Mouse (Mus musculus) G1E-ER4 (cell line): Measurements from ENCODE around the gene Zfp346. TPM values are rescaled to one million over a fixed set of nuclear protein-coding genes. Genes with fewer than 3 reads are reported as not detected.

Experiments used
- GATA1 ChIP-seq: IDR thresholded peaks from one replicate; pipeline ENCODE4 v1.8.0; 2012; ENCODE audit warnings: low read length, inconsistent platforms
- polyA plus RNA-seq: library from polyadenylated mRNA; stranded (reverse); fragments of >175 nt; gene quantifications from 2 replicates; pipeline ENCODE4 v1.2.3, GENCODE M21; 2012

The Zfp346 gene
- polyA plus RNA-seq, 1 experiment = 16.8 TPM

DNA sequence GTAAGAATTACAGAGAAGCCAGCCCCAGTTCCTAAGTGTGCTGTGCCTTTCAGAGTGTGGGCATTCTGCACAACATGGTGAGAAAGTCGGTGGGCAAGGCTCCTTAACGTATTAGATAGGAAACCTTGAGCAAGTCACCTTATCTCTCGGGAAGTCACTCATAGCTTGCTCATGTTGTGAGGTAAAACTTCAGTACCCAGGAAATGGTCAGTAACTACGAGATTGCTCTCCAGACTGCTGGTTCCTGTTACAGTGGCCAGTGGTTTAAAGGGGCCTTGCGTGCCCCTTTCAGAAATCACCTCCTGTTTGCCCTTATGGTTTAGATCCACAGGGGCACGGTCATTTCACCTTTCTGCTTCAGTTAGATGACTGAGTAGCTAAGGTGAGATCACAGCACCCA lies 9.3 kb downstream of the Zfp346 start:
- no peak for TF ChIP-seq GATA1

- TF ChIP-seq GATA1 = no peak
These were observed 19.8 kb downstream of the Zfp346 start for GRCm38 (mm10) chr13:55124903-55125302.

DNA sequence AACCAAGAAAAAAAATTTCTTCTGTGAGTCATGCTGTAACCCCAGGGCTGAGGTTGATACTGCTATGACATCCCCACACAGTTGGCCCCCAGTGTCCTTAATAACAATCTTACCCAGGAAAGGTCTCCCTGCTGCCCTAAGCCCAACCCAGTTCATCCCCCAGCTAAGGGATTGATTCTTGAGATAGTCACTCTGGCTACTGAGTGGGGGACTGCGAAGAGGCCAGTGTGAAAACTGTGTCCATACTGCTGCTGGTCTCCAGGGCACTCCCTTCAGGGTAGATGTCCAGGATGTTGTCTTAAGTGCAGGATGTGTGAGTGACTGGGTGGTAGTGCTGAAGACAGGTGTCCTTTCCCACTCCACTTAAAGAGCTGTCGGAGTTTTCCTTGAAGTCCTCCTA lies 28.3 kb downstream of the Zfp346 start, which contains the start of gene Gm17617:
Gene Gm17617, minus strand, starts transcription at position 101 of the 400 bp plus-strand sequence.
- TF ChIP-seq GATA1 = no peak

GRCm38 (mm10) chr13:55135382-55135781 lies 30.3 kb downstream of the Zfp346 start:
- TF ChIP-seq GATA1 = no peak

DNA sequence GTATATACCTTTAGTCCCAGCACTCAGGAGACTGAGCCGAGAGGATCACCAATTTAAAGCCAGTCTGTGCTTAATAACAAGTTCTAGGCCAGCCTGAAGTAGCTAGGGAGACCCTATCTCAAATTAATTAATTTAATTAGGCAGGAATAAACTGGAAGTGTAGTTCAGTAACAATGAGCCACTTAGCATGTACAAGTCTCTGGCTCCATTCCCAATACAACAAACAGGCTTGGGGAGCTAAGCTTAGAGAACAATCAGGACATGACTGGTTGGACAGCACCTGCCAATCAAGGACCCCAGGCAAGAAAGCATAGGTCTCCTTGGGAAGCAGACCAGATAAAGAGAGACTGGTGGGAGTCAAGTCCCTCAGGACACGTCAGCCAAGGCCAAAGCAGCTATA lies 35.2 kb downstream of the Zfp346 start:
- TF ChIP-seq GATA1 = no peak

DNA sequence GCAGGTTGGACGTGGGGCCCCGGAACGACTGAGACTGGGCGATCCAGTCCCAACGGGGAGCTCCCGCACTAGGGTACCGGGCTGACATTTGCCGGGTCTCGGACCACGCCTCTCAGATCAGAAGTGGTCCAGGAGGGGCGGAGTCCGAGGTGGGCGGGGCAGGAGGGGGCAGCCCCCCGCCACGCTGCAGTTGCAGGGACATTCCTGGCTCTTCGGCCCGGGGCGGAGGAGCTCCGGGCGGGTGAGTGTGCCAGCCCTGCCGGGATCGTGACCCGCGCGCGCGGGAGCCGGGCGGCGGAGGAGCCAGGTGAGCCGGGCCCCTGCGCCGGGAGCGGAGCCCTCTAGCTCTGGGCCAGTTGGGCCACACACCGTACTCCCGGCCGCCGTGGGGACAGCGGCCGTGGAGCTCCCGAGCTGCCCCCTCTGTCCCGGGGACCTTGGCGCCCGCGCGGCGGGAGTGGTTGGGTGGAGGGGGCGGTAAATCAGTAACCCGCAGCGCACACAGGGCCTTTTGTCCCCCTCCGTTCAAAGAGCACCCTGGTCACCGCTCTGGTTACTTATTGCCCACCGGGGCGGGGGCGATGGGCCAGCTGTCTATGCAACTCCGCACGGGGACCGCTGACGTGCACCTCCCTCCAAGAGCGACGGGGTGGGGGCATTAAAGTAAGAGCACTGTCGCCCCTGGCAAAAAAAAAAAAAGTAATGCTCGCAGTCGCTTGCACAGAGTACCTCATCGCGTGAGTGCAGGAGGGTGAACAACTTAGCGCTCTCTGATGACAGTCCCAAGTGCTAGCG lies 47.7 kb downstream of the Zfp346 start, which contains the start of gene Fgfr4:
Gene Fgfr4, plus strand, starts transcription at position 20 of the 795 bp plus-strand sequence.
- no peak for TF ChIP-seq GATA1

- no peak for TF ChIP-seq GATA1
These were observed 48.8 kb downstream of the Zfp346 start for GRCm38 (mm10) chr13:55153951-55154350.

GRCm38 (mm10) chr13:55162365-55162764 lies 57.3 kb downstream of the Zfp346 start:
- TF ChIP-seq GATA1 = no peak

GRCm38 (mm10) chr13:55163553-55163952 lies 58.4 kb downstream of the Zfp346 start:
- no peak for TF ChIP-seq GATA1

GRCm38 (mm10) chr13:55165831-55166339 lies 60.8 kb downstream of the Zfp346 start:
- TF ChIP-seq GATA1 = no peak

- no peak for TF ChIP-seq GATA1
These were observed 62.0 kb downstream of the Zfp346 start for GRCm38 (mm10) chr13:55166806-55167725.

DNA sequence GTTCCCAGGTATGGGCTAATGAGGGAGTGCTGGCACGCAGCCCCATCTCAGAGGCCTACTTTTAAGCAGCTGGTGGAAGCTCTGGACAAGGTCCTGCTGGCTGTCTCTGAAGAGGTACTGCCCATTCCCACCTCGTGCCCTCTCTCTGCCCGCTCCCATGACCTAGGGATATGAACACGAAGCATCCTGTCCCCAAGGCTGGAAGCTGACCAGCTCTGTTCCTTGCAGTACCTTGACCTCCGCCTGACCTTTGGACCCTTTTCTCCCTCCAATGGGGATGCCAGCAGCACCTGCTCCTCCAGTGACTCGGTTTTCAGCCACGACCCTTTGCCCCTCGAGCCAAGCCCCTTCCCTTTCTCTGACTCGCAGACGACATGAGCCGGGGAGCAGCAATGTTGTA lies 62.7 kb downstream of the Zfp346 start:
- no peak for TF ChIP-seq GATA1

GRCm38 (mm10) chr13:55168255-55168654 lies 63.1 kb downstream of the Zfp346 start:
- no peak for TF ChIP-seq GATA1

- TF ChIP-seq GATA1 = no peak
These were observed 63.9 kb downstream of the Zfp346 start for GRCm38 (mm10) chr13:55168958-55169369.

GRCm38 (mm10) chr13:55171517-55172335 lies 66.6 kb downstream of the Zfp346 start:
- TF ChIP-seq GATA1 = no peak
